Mouse (Mus musculus): ENCODE measurements around the gene Cd274. TPM values are rescaled to one million over a fixed set of nuclear protein-coding genes. Genes with fewer than 3 reads are reported as not detected.

The Cd274 gene
- total RNA-seq, 2 experiments from 2014 or later, result 0.43 to 2.5 TPM

- no peak for DNase-seq (ENCODE audit: low spot score)
These were observed 54.9 kb downstream of the Cd274 start for GRCm38 (mm10) chr19:29422013-29422645.

- DNase-seq (ENCODE audit: low spot score), result no peak
These were observed 55.5 kb downstream of the Cd274 start for GRCm38 (mm10) chr19:29422796-29423195.

GRCm38 (mm10) chr19:29430516-29430915, 63.3 kb downstream of the Cd274 start:
- no peak for DNase-seq (ENCODE audit: low spot score)

GRCm38 (mm10) chr19:29430953-29431352, 63.7 kb downstream of the Cd274 start:
- no peak for DNase-seq (ENCODE audit: low spot score)

GRCm38 (mm10) chr19:29436793-29437479, 69.7 kb downstream of the Cd274 start:
- no peak for DNase-seq (ENCODE audit: low spot score)

Other genes starting within 250 kb of the Cd274 start
- gene Jak2, start 115.6 kb upstream of the Cd274 start, total RNA-seq (2021), result 10 to 100 TPM; 20.0 to 24.5 TPM
- gene Insl6, start 42.1 kb upstream of the Cd274 start, total RNA-seq (2021), result not detected
- not detected for gene Rln1, start 32.8 kb upstream of the Cd274 start, total RNA-seq (2021)
- 10 to 100 TPM; 18.8 to 20.4 TPM for gene Plgrkt, start 65 bp upstream of the Cd274 start, total RNA-seq (2021)
- not detected for gene Pdcd1lg2, start 43.5 kb downstream of the Cd274 start, total RNA-seq (2021)
- gene Ric1, start 154.8 kb downstream of the Cd274 start, total RNA-seq (2021), result 10 to 100 TPM; 25.6 to 28.0 TPM

Measured in gastrocnemius, adult 18-20 months (tissue).